Comparison of ENCODE assay signal across 21 mouse cellular contexts in the genomic region with DNA sequence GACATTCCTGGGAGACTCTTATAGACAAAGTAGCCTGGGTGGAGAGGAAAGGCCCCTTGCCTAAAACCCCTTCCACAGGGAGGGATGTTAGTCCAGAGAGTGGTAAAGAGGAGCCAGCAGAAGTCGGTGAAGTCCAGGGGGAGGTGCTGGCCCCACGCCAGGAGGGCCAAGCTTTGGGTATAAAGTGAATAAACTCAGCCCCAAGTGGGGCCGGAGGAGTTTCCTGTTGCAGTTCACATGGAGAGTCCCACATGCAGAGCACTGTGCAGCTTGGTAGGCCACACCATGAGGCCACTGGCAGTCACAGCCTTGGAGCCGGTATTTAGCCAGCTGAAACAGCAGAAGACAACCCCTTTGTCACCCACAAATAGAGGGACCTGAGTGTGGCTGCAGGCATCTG. TPM values are rescaled to one million over a fixed set of nuclear protein-coding genes. Genes with fewer than 3 reads are reported as not detected.
DNase-seq lines count a peak whose midpoint lies in the region; ATAC-seq lines count a peak whose summit lies in the region.
"Had no signal": no experiment of that assay in that cellular context is flagged by ENCODE, and none has a peak within 500 bp of the region (broad histone marks: within the 10 kb centered on the region; RNA-seq: fewer than 3 reads in every experiment).

No protein-coding gene starts in this region.

- peaks cover 24% of the 10 kb centered on the region for H3K36me3 ChIP-seq in kidney, embryonic 15.5 days
- H3K36me3 ChIP-seq in stomach, embryonic 16.5 days (ENCODE audit: control insufficient read depth, insufficient read depth, low read length), result no peaks in the 10 kb centered on the region; the same call in 1 of the 2 replicates
- no peaks in the 10 kb centered on the region for H3K36me3 ChIP-seq in midbrain, embryonic 13.5 days
- H3K36me3 ChIP-seq: forebrain, embryonic 15.5 days had no signal

- no peak for ATAC-seq in kidney, embryonic 15.5 days (replicated peaks; ENCODE audit: low FRiP score)
- no peak for ATAC-seq in stomach, embryonic 16.5 days (ENCODE audit: insufficient read depth, low FRiP score)
- ATAC-seq in midbrain, embryonic 13.5 days, result no peak
- ATAC-seq: activated CD4-positive, CD25-positive, alpha-beta regulatory T cell, adult 4 months; CD4-positive, CD25-positive, alpha-beta regulatory T cell, adult 4 months; forebrain, embryonic 15.5 days; hindbrain, embryonic 16.5 days had no signal

- peaks cover 62% of the 10 kb centered on the region for H3K4me1 ChIP-seq in kidney, embryonic 15.5 days
- H3K4me1 ChIP-seq in stomach, embryonic 16.5 days (ENCODE audit: control insufficient read depth, insufficient read depth, low read length), result peaks cover 28% of the 10 kb centered on the region
- H3K4me1 ChIP-seq in midbrain, embryonic 13.5 days (replicated peaks), result peaks cover 14% of the 10 kb centered on the region

- no peak overlapping the region for H3K9ac ChIP-seq in kidney, embryonic 15.5 days
- H3K9ac ChIP-seq in stomach, embryonic 16.5 days (ENCODE audit: low read length), result peak overlapping the region; percentile 29
- no peak overlapping the region for H3K9ac ChIP-seq in midbrain, embryonic 13.5 days (replicated peaks)
- H3K9ac ChIP-seq: embryonic facial prominence, embryonic 12.5 days; forebrain, embryonic 15.5 days; neural tube, embryonic 13.5 days had no signal

- no peaks in the 10 kb centered on the region for H3K27me3 ChIP-seq in kidney, embryonic 15.5 days
- H3K27me3 ChIP-seq in stomach, embryonic 16.5 days (ENCODE audit: control insufficient read depth, insufficient read depth, low read length), result no peaks in the 10 kb centered on the region
- 0 out of 2 replicates have a peak, but pooled peaks cover 3% of the 10 kb centered on the region for H3K27me3 ChIP-seq in midbrain, embryonic 13.5 days
- H3K27me3 ChIP-seq: embryonic facial prominence, embryonic 12.5 days; forebrain, embryonic 15.5 days; neural tube, embryonic 13.5 days had no signal

- no peak overlapping the region for H3K4me2 ChIP-seq in kidney, embryonic 15.5 days
- H3K4me2 ChIP-seq in stomach, embryonic 16.5 days (ENCODE audit: low read depth, low read length), result no peak overlapping the region
- no peak overlapping the region for H3K4me2 ChIP-seq in midbrain, embryonic 13.5 days (replicated peaks)
- H3K4me2 ChIP-seq: embryonic facial prominence, embryonic 12.5 days; forebrain, embryonic 15.5 days; neural tube, embryonic 13.5 days had no signal

- no peak overlapping the region for H3K4me3 ChIP-seq in kidney, embryonic 15.5 days (replicated peaks)
- no peak overlapping the region for H3K4me3 ChIP-seq in stomach, embryonic 16.5 days (replicated peaks; ENCODE audit: low read length)
- H3K4me3 ChIP-seq in midbrain, embryonic 13.5 days (replicated peaks), result no peak overlapping the region
- H3K4me3 ChIP-seq: embryonic facial prominence, embryonic 12.5 days; erythroblast, embryonic 14.5 days; forebrain, embryonic 15.5 days; neural tube, embryonic 13.5 days had no signal

- DNase-seq in heart, adult 11 months, result peak; percentile 88
- no peak for DNase-seq in heart, adult 9 months (ENCODE audit: low spot score in 2 of 2)
- no peak for DNase-seq in kidney, adult 11 months
- DNase-seq in testis, postnatal 10 days (ENCODE audit: low spot score), result peak; percentile 70
- no peak for DNase-seq in testis, postnatal 14 days (ENCODE audit: low spot score)
- DNase-seq: adrenal gland, postnatal 14 days; cerebellum, adult 9-11 months; gastrocnemius, postnatal 25 days; lung, adult 2 months; midbrain, embryonic 14.5 days; right cerebral cortex, adult 18-20 months had no signal

- 30% methylated on average over 4 of the region's 4 CpGs for WGBS in kidney, embryonic 15.5 days
- 37% methylated on average over 4 of the region's 4 CpGs for WGBS in stomach, embryonic 16.5 days
- 63% methylated on average over 4 of the region's 4 CpGs for WGBS in midbrain, embryonic 13.5 days

- no peaks in the 10 kb centered on the region for H3K9me3 ChIP-seq in kidney, embryonic 15.5 days (replicated peaks)
- no peaks in the 10 kb centered on the region for H3K9me3 ChIP-seq in stomach, embryonic 16.5 days (replicated peaks; ENCODE audit: control insufficient read depth, low read length)
- H3K9me3 ChIP-seq in midbrain, embryonic 13.5 days, result no peaks in the 10 kb centered on the region
- H3K9me3 ChIP-seq: embryonic facial prominence, embryonic 12.5 days; forebrain, embryonic 15.5 days; neural tube, embryonic 13.5 days had no signal

- peak overlapping the region; percentile 43 for H3K27ac ChIP-seq in kidney, embryonic 15.5 days
- H3K27ac ChIP-seq in stomach, embryonic 16.5 days (ENCODE audit: low read length), result no peak overlapping the region; the same call in 1 of the 2 replicates
- H3K27ac ChIP-seq in midbrain, embryonic 13.5 days, result no peak overlapping the region
- H3K27ac ChIP-seq: embryonic facial prominence, embryonic 12.5 days; forebrain, embryonic 15.5 days; neural tube, embryonic 13.5 days had no signal

RNA-seq across cellular contexts. Expression of a gene that starts 3.4 kb away (rescaled TPM):
- polyA plus RNA-seq in kidney, embryonic 15.5 days (2015; fragmentation: Nextera tagmentation; extraction: Ambion mirVana), result 102 and 107 TPM in 2 replicates
- polyA plus RNA-seq in stomach, embryonic 16.5 days (2015; fragmentation: Nextera tagmentation; extraction: Ambion mirVana), result 44.3 and 47.7 TPM in 2 replicates
- polyA plus RNA-seq in midbrain, embryonic 13.5 days (2015; fragmentation: Nextera tagmentation; extraction: Ambion mirVana), result 4.7 and 9.8 TPM in 2 replicates
- polyA plus RNA-seq: activated CD4-positive, CD25-positive, alpha-beta regulatory T cell, adult 4 months; erythroblast, embryonic 14.5 days had no signal

RNA-seq across cellular contexts. Expression of a gene that starts 15.9 kb away (rescaled TPM):
- 23.2 and 27.1 TPM in 2 replicates for polyA plus RNA-seq in kidney, embryonic 15.5 days (2015; fragmentation: Nextera tagmentation; extraction: Ambion mirVana)
- 20.0 and 22.7 TPM in 2 replicates for polyA plus RNA-seq in stomach, embryonic 16.5 days (2015; fragmentation: Nextera tagmentation; extraction: Ambion mirVana)
- polyA plus RNA-seq in midbrain, embryonic 13.5 days (2015; fragmentation: Nextera tagmentation; extraction: Ambion mirVana), result 4.6 and 5.7 TPM in 2 replicates

RNA-seq across cellular contexts. Expression of a gene that starts 42.7 kb away (rescaled TPM):
- polyA plus RNA-seq in kidney, embryonic 15.5 days (2015; fragmentation: Nextera tagmentation; extraction: Ambion mirVana), result 22.7 and 23.2 TPM in 2 replicates
- 15.8 and 16.0 TPM in 2 replicates for polyA plus RNA-seq in stomach, embryonic 16.5 days (2015; fragmentation: Nextera tagmentation; extraction: Ambion mirVana)
- 56.2 and 58.1 TPM in 2 replicates for polyA plus RNA-seq in midbrain, embryonic 13.5 days (2015; fragmentation: Nextera tagmentation; extraction: Ambion mirVana)

Comparison
In these comparisons a context has a peak if more than half of its experiments do, and no peak if none do; other contexts are left out.
1. DNase-seq: peak in heart, adult 11 months (single experiment) and testis, postnatal 10 days (single experiment); none in heart, adult 9 months (0 of 2), kidney, adult 11 months (single experiment) and testis, postnatal 14 days (single experiment).